Mouse (Mus musculus): Measurements from ENCODE around the gene Cd248. TPM values are rescaled to one million over a fixed set of nuclear protein-coding genes. Genes with fewer than 3 reads are reported as not detected.

Gene Cd248
- polyA plus RNA-seq, 1 experiment from 2014 or later: 88.3 TPM

- Histone ChIP-seq H3K36me3 (ENCODE audit: control insufficient read depth, insufficient read depth, low read length) (peaks cover 43% of the 10 kb centered on the region), H3K9me3 (ENCODE audit: control insufficient read depth, low read depth, low read length) (no peaks in the 10 kb centered on the region), H3K27me3 (ENCODE audit: control insufficient read depth, insufficient read depth, low read length) (no peaks in the 10 kb centered on the region), H3K4me1 (ENCODE audit: control insufficient read depth, insufficient read depth, low read length) (peaks cover 27% of the 10 kb centered on the region), H3K27ac (ENCODE audit: low read length) (peak overlapping the region; percentile 39), H3K9ac (replicated peaks; ENCODE audit: low read depth, low read length) (peak overlapping the region; percentile 77), H3K4me2 (replicated peaks; ENCODE audit: low read depth, low read length) (peak overlapping the region; percentile 98), H3K4me3 (ENCODE audit: low read depth, low read length) (peak overlapping the region; percentile 65)
- WGBS: 2% methylated on average over 31 of the region's 31 CpGs
- ATAC-seq (ENCODE audit: insufficient number of reproducible peaks, insufficient read depth, low FRiP score, low read depth): no peak
These were observed 29.9 kb downstream of the Cd248 start for GRCm38 (mm10) chr19:5097521-5098362.

GRCm38 (mm10) chr19:5098363-5099143 lies 30.7 kb downstream of the Cd248 start, which contains the start of gene Cnih2:
Cnih2 (minus strand) TSS chr19:5098521.
- Histone ChIP-seq H3K36me3 (ENCODE audit: control insufficient read depth, insufficient read depth, low read length) (peaks cover 46% of the 10 kb centered on the region), H3K4me2 (replicated peaks; ENCODE audit: low read depth, low read length) (peak within 1 kb of the TSS; percentile 98), H3K4me1 (ENCODE audit: control insufficient read depth, insufficient read depth, low read length) (peaks cover 27% of the 10 kb centered on the region), H3K9me3 (ENCODE audit: control insufficient read depth, low read depth, low read length) (no peaks in the 10 kb centered on the region), H3K27me3 (ENCODE audit: control insufficient read depth, insufficient read depth, low read length) (no peaks in the 10 kb centered on the region), H3K27ac (ENCODE audit: low read length) (peak within 1 kb of the TSS; percentile 39), H3K4me3 (ENCODE audit: low read depth, low read length) (peak within 1 kb of the TSS; percentile 65), H3K9ac (replicated peaks; ENCODE audit: low read depth, low read length) (peak within 1 kb of the TSS; percentile 77)
- ATAC-seq (ENCODE audit: insufficient number of reproducible peaks, insufficient read depth, low FRiP score, low read depth): peak; percentile 81
- WGBS: 3% methylated on average over 47 of the region's 48 CpGs

- peak overlapping the region; percentile 81 for H3K9ac ChIP-seq (replicated peaks; ENCODE audit: low read depth, low read length)
- peaks cover 58% of the 10 kb centered on the region for H3K36me3 ChIP-seq (ENCODE audit: control insufficient read depth, insufficient read depth, low read length)
- H3K9me3 ChIP-seq (ENCODE audit: control insufficient read depth, low read depth, low read length): no peaks in the 10 kb centered on the region
- peak overlapping the region; percentile 94 for H3K27ac ChIP-seq (ENCODE audit: low read length)
- peaks cover 11% of the 10 kb centered on the region for H3K4me1 ChIP-seq (ENCODE audit: control insufficient read depth, insufficient read depth, low read length)
- peak overlapping the region; percentile 98 for H3K4me2 ChIP-seq (replicated peaks; ENCODE audit: low read depth, low read length)
- 9% methylated on average over 9 of the region's 9 CpGs for WGBS
- peak overlapping the region; percentile 84 for H3K4me3 ChIP-seq (ENCODE audit: low read depth, low read length)
- H3K27me3 ChIP-seq (ENCODE audit: control insufficient read depth, insufficient read depth, low read length): no peaks in the 10 kb centered on the region
- no peak for ATAC-seq (ENCODE audit: insufficient number of reproducible peaks, insufficient read depth, low FRiP score, low read depth)
These were observed 38.2 kb downstream of the Cd248 start for GRCm38 (mm10) chr19:5106074-5106473.

- Histone ChIP-seq H3K9me3 (ENCODE audit: control insufficient read depth, low read depth, low read length) (no peaks in the 10 kb centered on the region), H3K36me3 (ENCODE audit: control insufficient read depth, insufficient read depth, low read length) (peaks cover 51% of the 10 kb centered on the region), H3K9ac (replicated peaks; ENCODE audit: low read depth, low read length) (peak within 1 kb of the TSS; percentile 81), H3K4me2 (replicated peaks; ENCODE audit: low read depth, low read length) (peak within 1 kb of the TSS; percentile 98), H3K27ac (ENCODE audit: low read length) (peak within 1 kb of the TSS; percentile 94), H3K4me3 (ENCODE audit: low read depth, low read length) (peak within 1 kb of the TSS; percentile 84), H3K4me1 (ENCODE audit: control insufficient read depth, insufficient read depth, low read length) (peaks cover 11% of the 10 kb centered on the region), H3K27me3 (ENCODE audit: control insufficient read depth, insufficient read depth, low read length) (no peaks in the 10 kb centered on the region)
- ATAC-seq (ENCODE audit: insufficient number of reproducible peaks, insufficient read depth, low FRiP score, low read depth): peak; percentile 92
- WGBS: under 1% methylated on average over 45 of the region's 46 CpGs
These were observed 38.9 kb downstream of the Cd248 start, which contains the start of gene Rab1b for GRCm38 (mm10) chr19:5106731-5107191. Rab1b (minus strand) TSS chr19:5107072.

- H3K9me3 ChIP-seq (ENCODE audit: control insufficient read depth, low read depth, low read length): no peaks in the 10 kb centered on the region
- H3K27me3 ChIP-seq (ENCODE audit: control insufficient read depth, insufficient read depth, low read length): no peaks in the 10 kb centered on the region
- H3K4me2 ChIP-seq (replicated peaks; ENCODE audit: low read depth, low read length): no peak overlapping the region
- H3K36me3 ChIP-seq (ENCODE audit: control insufficient read depth, insufficient read depth, low read length): peaks cover 45% of the 10 kb centered on the region
- no peak overlapping the region for H3K27ac ChIP-seq (ENCODE audit: low read length)
- H3K4me3 ChIP-seq (ENCODE audit: low read depth, low read length): no peak overlapping the region
- H3K4me1 ChIP-seq (ENCODE audit: control insufficient read depth, insufficient read depth, low read length): peaks cover 11% of the 10 kb centered on the region
- no peak for ATAC-seq (ENCODE audit: insufficient number of reproducible peaks, insufficient read depth, low FRiP score, low read depth)
- WGBS: 68% methylated on average over 18 of the region's 18 CpGs
- no peak overlapping the region for H3K9ac ChIP-seq (replicated peaks; ENCODE audit: low read depth, low read length)
These were observed 39.8 kb downstream of the Cd248 start for GRCm38 (mm10) chr19:5107556-5108270.

GRCm38 (mm10) chr19:5108271-5108575 lies 40.3 kb downstream of the Cd248 start:
- H3K27ac ChIP-seq (ENCODE audit: low read length): peak overlapping the region; percentile 27; the same call in 1 of the 2 replicates
- no peaks in the 10 kb centered on the region for H3K27me3 ChIP-seq (ENCODE audit: control insufficient read depth, insufficient read depth, low read length)
- no peak overlapping the region for H3K4me2 ChIP-seq (replicated peaks; ENCODE audit: low read depth, low read length)
- 29% methylated on average over 5 of the region's 5 CpGs for WGBS
- ATAC-seq (ENCODE audit: insufficient number of reproducible peaks, insufficient read depth, low FRiP score, low read depth): peak; percentile 29; the same call in 1 of the 2 replicates
- no peaks in the 10 kb centered on the region for H3K9me3 ChIP-seq (ENCODE audit: control insufficient read depth, low read depth, low read length)
- no peak overlapping the region for H3K9ac ChIP-seq (replicated peaks; ENCODE audit: low read depth, low read length)
- H3K4me1 ChIP-seq (ENCODE audit: control insufficient read depth, insufficient read depth, low read length): peaks cover 11% of the 10 kb centered on the region
- H3K4me3 ChIP-seq (ENCODE audit: low read depth, low read length): no peak overlapping the region
- H3K36me3 ChIP-seq (ENCODE audit: control insufficient read depth, insufficient read depth, low read length): peaks cover 40% of the 10 kb centered on the region

GRCm38 (mm10) chr19:5108702-5109101 lies 40.8 kb downstream of the Cd248 start:
- Histone ChIP-seq H3K9ac (replicated peaks; ENCODE audit: low read depth, low read length) (no peak overlapping the region), H3K36me3 (ENCODE audit: control insufficient read depth, insufficient read depth, low read length) (peaks cover 38% of the 10 kb centered on the region), H3K27me3 (ENCODE audit: control insufficient read depth, insufficient read depth, low read length) (no peaks in the 10 kb centered on the region), H3K27ac (ENCODE audit: low read length) (peak overlapping the region; percentile 30; the same call in 1 of the 2 replicates), H3K4me2 (replicated peaks; ENCODE audit: low read depth, low read length) (no peak overlapping the region), H3K9me3 (ENCODE audit: control insufficient read depth, low read depth, low read length) (no peaks in the 10 kb centered on the region), H3K4me3 (ENCODE audit: low read depth, low read length) (no peak overlapping the region), H3K4me1 (ENCODE audit: control insufficient read depth, insufficient read depth, low read length) (peaks cover 11% of the 10 kb centered on the region)
- ATAC-seq (ENCODE audit: insufficient number of reproducible peaks, insufficient read depth, low FRiP score, low read depth): no peak
- 59% methylated on average over 4 of the region's 4 CpGs for WGBS
